Mouse (Mus musculus) thymus, adult 2 months (tissue): ENCODE results near the gene Slc8a3. TPM values are rescaled to one million over a fixed set of nuclear protein-coding genes. Genes with fewer than 3 reads are reported as not detected.

Experiments used
- DNase-seq: peaks from one replicate; pipeline ENCODE4 v3.0.0; 2021
- H3K27ac ChIP-seq: fragments of 200-500 bp; 2 replicates; pipeline ENCODE4 v1.5.1; 2012; ENCODE audit warnings: low read length, control low read depth; ENCODE audit not compliant: control insufficient read depth, insufficient read depth
- H3K27me3 ChIP-seq: fragments of 200-500 bp; 2 replicates; pipeline ENCODE4 v1.6.1; 2012; ENCODE audit warnings: mild to moderate bottlenecking, low read length, moderate library complexity, mixed read lengths; ENCODE audit not compliant: control insufficient read depth, insufficient read depth
- H3K36me3 ChIP-seq: fragments of 200-500 bp; 2 replicates; pipeline ENCODE4 v1.6.1; 2012; ENCODE audit warnings: mild to moderate bottlenecking, low read length, moderate library complexity; ENCODE audit not compliant: control insufficient read depth, insufficient read depth
- H3K4me1 ChIP-seq: fragments of 200-500 bp; replicated peaks from 2 replicates; pipeline ENCODE4 v1.6.1; 2012; ENCODE audit warnings: low read length; ENCODE audit not compliant: control insufficient read depth, insufficient read depth
- H3K4me3 ChIP-seq: fragments of 200-500 bp; 2 replicates; pipeline ENCODE4 v1.5.1; 2012; ENCODE audit warnings: mild to moderate bottlenecking, low read length, control low read depth, moderate library complexity; ENCODE audit not compliant: control insufficient read depth, insufficient read depth
- CTCF ChIP-seq: fragments of 200-500 bp; IDR thresholded peaks from 2 replicates; pipeline ENCODE4 v1.5.1; 2012; ENCODE audit warnings: mild to moderate bottlenecking, control low read depth, low read length, moderate library complexity, borderline replicate concordance; ENCODE audit not compliant: control insufficient read depth, poor library complexity, insufficient read depth; ENCODE audit errors: extremely low read depth
- POLR2A ChIP-seq: fragments of 200-500 bp; IDR thresholded peaks from 2 replicates; pipeline ENCODE4 v1.6.1; 2012; ENCODE audit warnings: mild to moderate bottlenecking, low read length, control low read depth, moderate library complexity; ENCODE audit not compliant: control insufficient read depth, poor library complexity, insufficient read depth; ENCODE audit errors: extremely low read depth
- WGBS: fragments of 180-500 bp; shearing (Covaris S2); methylation state at CpG from one replicate; pipeline ENCODE4 v1.1.7; 2018; 5-methylcytosine and 5-hydroxymethylcytosine counted together
- polyA plus RNA-seq: library from polyadenylated mRNA; depleted of rRNA; stranded (reverse); fragments of >200 nt; gene quantifications from 2 replicates; pipeline ENCODE4 v1.2.3, GENCODE M21; 2012

Gene Slc8a3
- polyA plus RNA-seq, 1 experiment = 0.05 TPM

DNA sequence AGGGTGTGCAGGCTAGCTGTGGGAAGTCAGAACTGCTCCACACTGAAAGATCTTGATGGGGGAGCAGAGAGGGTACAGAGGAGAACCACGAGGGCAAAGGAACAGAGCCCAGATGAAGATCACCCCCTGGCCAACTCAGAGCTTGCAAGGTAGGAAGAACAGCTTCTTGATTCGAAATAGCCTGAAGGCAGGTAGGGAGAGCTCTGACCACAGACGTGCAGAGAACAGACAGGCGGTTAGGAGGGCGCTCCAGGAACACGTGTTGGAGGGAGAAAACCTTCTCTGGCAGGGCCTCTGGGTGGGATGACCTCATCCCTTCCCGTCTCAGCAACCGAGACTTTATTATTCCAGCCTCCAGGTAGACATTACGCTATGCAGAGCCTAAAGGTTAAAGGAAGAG, 157.7 kb downstream of the Slc8a3 start:
- H3K36me3 ChIP-seq = no peaks in the 10 kb centered on the region
- 63% methylated on average over 9 of the region's 9 CpGs for WGBS
- H3K27ac ChIP-seq = no peak overlapping the region
- DNase-seq = no peak
- no peaks in the 10 kb centered on the region for H3K4me1 ChIP-seq
- no peak overlapping the region for H3K4me3 ChIP-seq
- TF ChIP-seq POLR2A (no peak), CTCF (no peak)
- no peaks in the 10 kb centered on the region for H3K27me3 ChIP-seq

DNA sequence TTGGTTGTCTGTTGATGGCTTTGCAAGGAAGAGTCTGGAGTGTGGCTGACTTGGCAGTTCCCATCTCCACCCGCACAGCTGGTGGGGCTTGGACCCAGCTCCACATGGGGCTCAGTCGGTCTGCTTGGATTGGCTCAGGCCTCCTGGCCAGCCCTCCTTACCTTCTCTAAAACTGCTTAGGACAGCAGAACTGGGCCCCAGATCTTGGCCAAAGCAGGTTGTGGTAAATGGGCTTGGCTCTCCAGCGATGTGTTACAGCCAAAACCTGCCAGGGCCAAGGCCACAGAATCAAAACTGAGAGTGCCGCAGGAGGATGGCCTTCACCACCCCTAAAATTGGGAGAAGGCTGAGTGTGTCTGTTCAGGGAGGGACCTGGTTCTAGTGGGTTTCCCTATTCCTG, 159.1 kb downstream of the Slc8a3 start:
- DNase-seq = no peak
- Histone ChIP-seq H3K4me1 (no peaks in the 10 kb centered on the region), H3K27me3 (no peaks in the 10 kb centered on the region), H3K27ac (no peak overlapping the region), H3K36me3 (no peaks in the 10 kb centered on the region), H3K4me3 (no peak overlapping the region)
- 97% methylated on average over 4 of the region's 4 CpGs for WGBS
- TF ChIP-seq CTCF (no peak), POLR2A (no peak)

GRCm38 (mm10) chr12:81173011-81173410, 160.0 kb downstream of the Slc8a3 start:
- TF ChIP-seq POLR2A = no peak
- TF ChIP-seq CTCF = no peak
- no peaks in the 10 kb centered on the region for H3K36me3 ChIP-seq
- no peaks in the 10 kb centered on the region for H3K27me3 ChIP-seq
- no peak overlapping the region for H3K27ac ChIP-seq
- no peaks in the 10 kb centered on the region for H3K4me1 ChIP-seq
- no peak for DNase-seq
- WGBS = 68% methylated on average over 3 of the region's 3 CpGs
- no peak overlapping the region for H3K4me3 ChIP-seq

DNA sequence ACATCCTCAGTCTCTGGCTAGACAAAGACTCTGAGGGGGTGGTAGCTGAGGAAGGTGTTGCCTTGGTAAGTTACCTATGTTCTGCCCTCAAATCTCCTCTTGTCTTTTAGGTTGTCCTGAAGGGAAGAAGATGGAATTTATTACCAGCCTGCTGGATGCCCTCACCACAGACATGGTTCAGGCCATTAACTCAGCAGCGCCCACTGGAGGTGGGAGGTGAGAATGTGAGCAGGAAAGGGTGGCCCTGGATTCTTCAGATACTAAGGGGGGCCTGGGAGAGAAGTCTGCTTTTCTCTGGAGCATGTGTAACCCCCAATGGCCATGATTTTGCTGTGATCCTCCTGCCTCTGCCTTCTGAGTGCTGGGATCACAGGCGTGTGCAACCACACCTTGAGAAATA, 162.9 kb downstream of the Slc8a3 start:
- H3K27ac ChIP-seq = no peak overlapping the region
- no peaks in the 10 kb centered on the region for H3K4me1 ChIP-seq
- WGBS = 98% methylated on average over 2 of the region's 2 CpGs
- no peaks in the 10 kb centered on the region for H3K36me3 ChIP-seq
- peak; percentile 16 for DNase-seq
- H3K4me3 ChIP-seq = no peak overlapping the region
- TF ChIP-seq POLR2A (no peak), CTCF (no peak)
- H3K27me3 ChIP-seq = no peaks in the 10 kb centered on the region

DNA sequence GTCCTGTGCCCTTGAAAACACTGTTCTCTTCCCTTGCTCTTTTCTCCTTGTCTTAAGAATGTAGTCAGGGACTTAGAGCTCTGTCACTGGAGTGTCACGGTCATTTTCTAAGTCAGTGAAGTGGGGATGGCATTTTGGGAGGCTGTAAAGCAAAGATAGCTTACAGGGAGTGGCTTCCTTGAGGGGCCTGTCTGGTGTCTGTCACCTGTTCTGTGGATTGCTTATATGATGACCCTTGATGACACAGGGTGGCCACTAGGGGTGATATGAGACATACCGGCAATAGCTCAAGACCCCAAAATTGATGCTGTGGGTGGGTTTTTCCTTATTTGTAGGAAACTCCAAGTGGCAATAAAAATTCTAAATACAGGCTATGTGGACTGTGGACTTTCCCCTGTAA, 164.5 kb downstream of the Slc8a3 start:
- DNase-seq = no peak
- TF ChIP-seq POLR2A = no peak
- no peak for TF ChIP-seq CTCF
- WGBS = 84% methylated on average over 2 of the region's 2 CpGs
- no peak overlapping the region for H3K4me3 ChIP-seq
- no peaks in the 10 kb centered on the region for H3K36me3 ChIP-seq
- no peaks in the 10 kb centered on the region for H3K27me3 ChIP-seq
- H3K27ac ChIP-seq = no peak overlapping the region
- H3K4me1 ChIP-seq = no peaks in the 10 kb centered on the region

DNA sequence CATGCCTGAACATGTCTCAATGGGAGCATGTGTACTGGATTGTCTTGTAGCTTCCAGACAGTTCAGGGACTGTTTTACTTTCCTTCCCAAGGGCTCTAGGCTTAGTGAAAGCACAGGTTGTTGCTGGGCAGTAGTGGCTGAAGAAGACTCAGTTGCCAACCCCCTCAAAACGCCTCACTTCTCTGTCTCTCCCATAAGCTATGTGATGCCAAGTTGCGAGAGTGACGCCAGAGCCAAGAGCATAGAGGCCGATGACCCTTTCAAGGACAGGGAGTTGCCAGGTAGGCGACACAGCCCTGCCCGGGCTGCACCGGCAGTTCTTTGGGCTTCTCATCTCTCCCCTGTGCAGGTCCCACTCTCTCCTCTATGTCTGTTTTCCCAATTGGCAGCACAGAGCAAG, 164.9 kb downstream of the Slc8a3 start:
- H3K36me3 ChIP-seq = no peaks in the 10 kb centered on the region
- H3K4me1 ChIP-seq = no peaks in the 10 kb centered on the region
- H3K27me3 ChIP-seq = no peaks in the 10 kb centered on the region
- WGBS = 98% methylated on average over 7 of the region's 7 CpGs
- TF ChIP-seq POLR2A = no peak
- TF ChIP-seq CTCF = no peak
- H3K4me3 ChIP-seq = no peak overlapping the region
- H3K27ac ChIP-seq = no peak overlapping the region
- DNase-seq = no peak

DNA sequence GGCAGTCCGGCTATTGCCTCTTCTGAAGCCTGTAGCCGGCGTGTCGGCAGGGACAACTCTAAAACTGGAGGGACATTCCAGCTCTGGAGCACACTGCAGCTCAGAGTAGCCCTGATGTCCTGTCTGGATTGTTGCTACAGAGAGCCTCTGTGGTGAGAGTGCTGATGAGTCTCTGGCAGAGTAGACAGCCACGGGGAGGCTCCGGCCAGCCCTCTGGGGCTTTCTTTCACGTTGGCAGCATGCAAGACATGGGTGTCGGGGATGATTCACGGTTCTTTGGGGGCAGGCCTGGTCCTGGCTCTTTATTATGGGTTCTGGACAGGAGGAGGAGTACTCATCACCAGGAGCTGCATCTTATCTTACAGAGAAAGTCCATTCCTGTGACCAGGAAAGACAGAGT, 165.8 kb downstream of the Slc8a3 start:
- no peaks in the 10 kb centered on the region for H3K4me1 ChIP-seq
- H3K27ac ChIP-seq = no peak overlapping the region
- no peak for TF ChIP-seq POLR2A
- TF ChIP-seq CTCF = no peak
- no peak for DNase-seq
- H3K27me3 ChIP-seq = no peaks in the 10 kb centered on the region
- no peaks in the 10 kb centered on the region for H3K36me3 ChIP-seq
- 88% methylated on average over 9 of the region's 9 CpGs for WGBS
- no peak overlapping the region for H3K4me3 ChIP-seq
